17 mouse cellular contexts compared by ENCODE assay signal in genomic region chr8:94682732-94683524, GRCm38 (mm10). TPM values are rescaled to one million over a fixed set of nuclear protein-coding genes. Genes with fewer than 3 reads are reported as not detected.
DNase-seq lines count a peak whose midpoint lies in the region; ATAC-seq lines count a peak whose summit lies in the region.
"Had no signal": no experiment of that assay in that cellular context is flagged by ENCODE, and none has a peak within 500 bp of the region (broad histone marks: within the 10 kb centered on the region; RNA-seq: fewer than 3 reads in every experiment).

No protein-coding gene starts in this region.

- H3K27me3 ChIP-seq in kidney, embryonic 16.5 days (ENCODE audit: insufficient read depth, low read length): no peaks in the 10 kb centered on the region
- H3K27me3 ChIP-seq in embryonic facial prominence, embryonic 10.5 days (replicated peaks; ENCODE audit: low read depth, poor library complexity, severe bottlenecking): no peaks in the 10 kb centered on the region
- H3K27me3 ChIP-seq: CH12.LX; embryonic facial prominence, embryonic 12.5 days; forebrain, embryonic 13.5 days; liver, embryonic 13.5 days had no signal

- peak overlapping the region; percentile 74 for H3K27ac ChIP-seq in kidney, embryonic 16.5 days (ENCODE audit: low read length)
- H3K27ac ChIP-seq in embryonic facial prominence, embryonic 10.5 days (replicated peaks): no peak overlapping the region; the same call in 1 of the 2 replicates
- H3K27ac ChIP-seq: embryonic facial prominence, embryonic 12.5 days; forebrain, embryonic 13.5 days; liver, embryonic 13.5 days; midbrain, embryonic 10.5 days had no signal

- H3K4me3 ChIP-seq in kidney, embryonic 16.5 days (ENCODE audit: low read length): no peak overlapping the region
- H3K4me3 ChIP-seq in embryonic facial prominence, embryonic 10.5 days: no peak overlapping the region
- H3K4me3 ChIP-seq: embryonic facial prominence, embryonic 12.5 days; forebrain, embryonic 13.5 days; liver, embryonic 13.5 days; midbrain, embryonic 10.5 days; myocyte had no signal

- peaks cover 4% of the 10 kb centered on the region; the same call in 1 of the 2 replicates for H3K9me3 ChIP-seq in kidney, embryonic 16.5 days (ENCODE audit: low read length)
- H3K9me3 ChIP-seq in embryonic facial prominence, embryonic 10.5 days: 0 out of 2 replicates have a peak, but pooled peaks cover 7% of the 10 kb centered on the region
- H3K9me3 ChIP-seq: embryonic facial prominence, embryonic 12.5 days; forebrain, embryonic 13.5 days; liver, embryonic 13.5 days had no signal

- H3K4me1 ChIP-seq in kidney, embryonic 16.5 days (ENCODE audit: insufficient read depth, low read length): no peaks in the 10 kb centered on the region
- peaks cover 4% of the 10 kb centered on the region for H3K4me1 ChIP-seq in embryonic facial prominence, embryonic 10.5 days
- H3K4me1 ChIP-seq: embryonic facial prominence, embryonic 12.5 days had no signal

- H3K36me3 ChIP-seq in kidney, embryonic 16.5 days (ENCODE audit: insufficient read depth, low read length): no peaks in the 10 kb centered on the region
- no peaks in the 10 kb centered on the region for H3K36me3 ChIP-seq in embryonic facial prominence, embryonic 10.5 days (replicated peaks)
- H3K36me3 ChIP-seq: embryonic facial prominence, embryonic 12.5 days; liver, embryonic 13.5 days; midbrain, embryonic 10.5 days had no signal

- 76% methylated on average over 16 of the region's 16 CpGs for WGBS in kidney, embryonic 16.5 days
- 80% methylated on average over 16 of the region's 16 CpGs for WGBS in embryonic facial prominence, embryonic 10.5 days

- peak; percentile 67 to 82 for DNase-seq in urinary bladder, postnatal 36 days (ENCODE audit: low spot score in 2 of 2)
- no peak for DNase-seq in urinary bladder, adult 2 months (ENCODE audit: low spot score)
- peak; percentile 73 for DNase-seq in lung, postnatal 14 days
- no peak for DNase-seq in layer of hippocampus, adult 9-11 months
- no peak for DNase-seq in embryonic facial prominence, embryonic 10.5 days (ENCODE audit: low spot score)
- DNase-seq: cerebellum, adult 9-10 months; liver, embryonic 13.5 days; thymus, postnatal 25 days had no signal

- H3K4me2 ChIP-seq in kidney, embryonic 16.5 days (replicated peaks; ENCODE audit: low read depth, low read length): no peak overlapping the region
- H3K4me2 ChIP-seq: embryonic facial prominence, embryonic 12.5 days; forebrain, embryonic 13.5 days; heart, embryonic 11.5 days; liver, embryonic 13.5 days had no signal

- ATAC-seq in kidney, embryonic 16.5 days (ENCODE audit: low FRiP score, low TSS enrichment): peak; percentile 78
- no peak for ATAC-seq in erythroblast, adult 5-6 weeks (replicated peaks; ENCODE audit: low FRiP score, poor library complexity, severe bottlenecking)
- ATAC-seq: forebrain, embryonic 13.5 days had no signal

- H3K9ac ChIP-seq in kidney, embryonic 16.5 days (replicated peaks; ENCODE audit: low read length): no peak overlapping the region
- H3K9ac ChIP-seq: embryonic facial prominence, embryonic 12.5 days; forebrain, embryonic 13.5 days; liver, embryonic 13.5 days had no signal

RNA-seq across cellular contexts. Expression of gene Pllp, which starts 13.2 kb away (rescaled TPM):
- polyA plus RNA-seq in urinary bladder, adult 2 months (2012; rRNA removed): 82.4 and 99.3 TPM in 2 replicates
- polyA plus RNA-seq in kidney, embryonic 16.5 days (2015; fragmentation: Nextera tagmentation; extraction: Ambion mirVana): 19.6 and 20.8 TPM in 2 replicates
- total RNA-seq in erythroblast, adult 5-6 weeks (2015; ENCODE audit: low replicate concordance): not detected in 2 replicates
- total RNA-seq in erythroblast, adult 5-6 weeks (2017; ENCODE audit: low replicate concordance): not detected in 2 replicates
- polyA plus RNA-seq in embryonic facial prominence, embryonic 10.5 days (2016; fragmentation: Nextera tagmentation; extraction: Ambion mirVana): 0.27 and 0.34 TPM in 2 replicates
- total RNA-seq: hematopoietic stem cell, adult 5-6 weeks had no signal
- polyA plus RNA-seq: heart, embryonic 11.5 days had no signal

RNA-seq across cellular contexts. Expression of gene Arl2bp, which starts 16.5 kb away (rescaled TPM):
- 113 and 116 TPM in 2 replicates for polyA plus RNA-seq in urinary bladder, adult 2 months (2012; rRNA removed)
- 133 and 135 TPM in 2 replicates for polyA plus RNA-seq in kidney, embryonic 16.5 days (2015; fragmentation: Nextera tagmentation; extraction: Ambion mirVana)
- 16.1 and 18.0 TPM in 2 replicates for total RNA-seq in erythroblast, adult 5-6 weeks (2015; ENCODE audit: low replicate concordance)
- 27.9 and 32.5 TPM in 2 replicates for total RNA-seq in erythroblast, adult 5-6 weeks (2017; ENCODE audit: low replicate concordance)
- polyA plus RNA-seq in embryonic facial prominence, embryonic 10.5 days (2016; fragmentation: Nextera tagmentation; extraction: Ambion mirVana): 179 and 184 TPM in 2 replicates

Comparison
In these comparisons a context has a peak if more than half of its experiments do, and no peak if none do; other contexts are left out.
1. DNase-seq: peak in urinary bladder, postnatal 36 days (2 of 2) and lung, postnatal 14 days (single experiment); none in urinary bladder, adult 2 months (single experiment), layer of hippocampus, adult 9-11 months (single experiment) and embryonic facial prominence, embryonic 10.5 days (single experiment).
2. RNA of gene Pllp, which starts 13.2 kb away (polyA plus RNA-seq): 82.4 to 99.3 TPM in urinary bladder, adult 2 months and 19.6 to 20.8 TPM in kidney, embryonic 16.5 days; 0.27 to 0.34 TPM in embryonic facial prominence, embryonic 10.5 days; every median in the first group is over 10 times any median in the second.